11 mouse cellular contexts compared by ENCODE assay signal in the genomic region with DNA sequence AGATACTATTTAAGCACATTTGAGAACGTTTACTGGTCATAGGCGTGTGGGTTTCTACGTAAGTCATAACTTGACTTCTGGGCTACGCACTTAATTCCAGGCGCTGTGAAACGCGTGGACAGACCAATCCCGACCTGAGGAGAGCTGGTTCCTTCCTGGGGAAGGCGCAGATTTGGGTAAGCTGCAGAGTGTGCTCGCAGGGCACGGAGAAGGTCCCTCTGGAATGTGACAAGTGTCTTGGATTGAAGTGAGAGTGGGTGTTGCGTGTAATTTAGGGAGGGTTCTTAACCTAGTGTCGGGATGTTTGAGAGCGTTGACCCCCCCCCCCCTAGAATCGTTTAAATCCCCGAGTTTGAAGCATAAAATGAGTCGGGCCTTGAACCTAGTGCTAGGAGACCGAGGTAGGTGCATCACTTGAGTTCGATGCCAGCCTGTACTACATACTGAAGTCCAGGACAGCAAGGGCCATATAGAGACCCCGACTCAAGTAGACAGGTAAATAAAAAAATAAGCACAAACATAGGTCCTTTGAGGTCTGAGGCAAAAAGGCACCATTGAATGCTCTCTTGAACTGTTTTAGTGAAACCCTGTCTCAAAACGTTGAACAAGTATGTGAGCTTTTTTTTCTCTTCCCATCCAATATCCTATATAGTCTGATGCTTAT. TPM values are rescaled to one million over a fixed set of nuclear protein-coding genes. Genes with fewer than 3 reads are reported as not detected.
DNase-seq lines count a peak whose midpoint lies in the region; ATAC-seq lines count a peak whose summit lies in the region.
"Had no signal": no experiment of that assay in that cellular context is flagged by ENCODE, and none has a peak within 500 bp of the region (broad histone marks: within the 10 kb centered on the region; RNA-seq: fewer than 3 reads in every experiment).

No protein-coding gene starts in this region.

- no peaks in the 10 kb centered on the region for H3K36me3 ChIP-seq in heart, embryonic 16.5 days (ENCODE audit: control insufficient read depth, insufficient read depth)
- no peaks in the 10 kb centered on the region for H3K36me3 ChIP-seq in embryonic facial prominence, embryonic 14.5 days (ENCODE audit: control insufficient read depth, insufficient read depth, low read length)
- H3K36me3 ChIP-seq in limb, embryonic 11.5 days (ENCODE audit: control insufficient read depth, insufficient read depth, low read length): no peaks in the 10 kb centered on the region
- H3K36me3 ChIP-seq in neural tube, embryonic 12.5 days: no peaks in the 10 kb centered on the region

- H3K9ac ChIP-seq in heart, embryonic 16.5 days (ENCODE audit: low read length): peak overlapping the region; percentile 39; the same call in 1 of the 2 replicates
- H3K9ac ChIP-seq in embryonic facial prominence, embryonic 14.5 days (ENCODE audit: low read depth, low read length): peak overlapping the region; percentile 51; the same call in 1 of the 2 replicates
- no peak overlapping the region for H3K9ac ChIP-seq in limb, embryonic 11.5 days (ENCODE audit: low read length)
- H3K9ac ChIP-seq in neural tube, embryonic 12.5 days: no peak overlapping the region

- DNase-seq in heart, postnatal 25 days (ENCODE audit: low spot score): no peak
- DNase-seq in embryonic facial prominence, embryonic 14.5 days (ENCODE audit: low spot score): no peak
- DNase-seq in limb, embryonic 11.5 days (ENCODE audit: low spot score): peak; percentile 49
- no peak for DNase-seq in adrenal gland, adult 8-10 months
- no peak for DNase-seq in layer of hippocampus, postnatal 10 days (ENCODE audit: low spot score in 2 of 2)
- DNase-seq: right cerebral cortex, adult 18-20 months had no signal

- intact Hi-C loops in heart, postnatal 25 days (cut with DNase I): no loop called here

- H3K4me3 ChIP-seq in heart, embryonic 16.5 days (ENCODE audit: low read length): peak overlapping the region; percentile 40
- peak overlapping the region; percentile 35 for H3K4me3 ChIP-seq in embryonic facial prominence, embryonic 14.5 days (ENCODE audit: low read depth, low read length)
- H3K4me3 ChIP-seq in limb, embryonic 11.5 days (ENCODE audit: low read depth, low read length): peak overlapping the region; percentile 25
- H3K4me3 ChIP-seq in neural tube, embryonic 12.5 days: peak overlapping the region; percentile 29

- WGBS in heart, embryonic 16.5 days: 4% methylated on average over 21 of the region's 21 CpGs
- 4% methylated on average over 21 of the region's 21 CpGs for WGBS in embryonic facial prominence, embryonic 14.5 days
- WGBS in limb, embryonic 11.5 days: 3% methylated on average over 21 of the region's 21 CpGs
- WGBS in neural tube, embryonic 12.5 days: 4% methylated on average over 21 of the region's 21 CpGs

- no peaks in the 10 kb centered on the region for H3K9me3 ChIP-seq in heart, embryonic 16.5 days (replicated peaks; ENCODE audit: control insufficient read depth, low read length)
- H3K9me3 ChIP-seq in embryonic facial prominence, embryonic 14.5 days (ENCODE audit: control insufficient read depth, low read length): no peaks in the 10 kb centered on the region
- H3K9me3 ChIP-seq in limb, embryonic 11.5 days (ENCODE audit: control insufficient read depth, low read length): no peaks in the 10 kb centered on the region
- H3K9me3 ChIP-seq in neural tube, embryonic 12.5 days: no peaks in the 10 kb centered on the region

- H3K27me3 ChIP-seq in heart, embryonic 16.5 days (ENCODE audit: control insufficient read depth, insufficient read depth, low read length): peaks cover 12% of the 10 kb centered on the region
- H3K27me3 ChIP-seq in embryonic facial prominence, embryonic 14.5 days (replicated peaks; ENCODE audit: control insufficient read depth, insufficient read depth, low read length): peaks cover 24% of the 10 kb centered on the region
- H3K27me3 ChIP-seq in limb, embryonic 11.5 days (ENCODE audit: control insufficient read depth, insufficient read depth, low read length): peaks cover 22% of the 10 kb centered on the region
- peaks cover 35% of the 10 kb centered on the region for H3K27me3 ChIP-seq in neural tube, embryonic 12.5 days (replicated peaks)
- H3K27me3 ChIP-seq: CH12.LX had no signal

- no peak for ATAC-seq in heart, embryonic 16.5 days (replicated peaks; ENCODE audit: extremely low read depth, insufficient read depth, low FRiP score)
- no peak for ATAC-seq in embryonic facial prominence, embryonic 14.5 days (ENCODE audit: low read depth)
- ATAC-seq in limb, embryonic 11.5 days (ENCODE audit: insufficient number of reproducible peaks, low FRiP score, low TSS enrichment, low read depth): no peak
- no peak; the same call in 1 of the 2 replicates for ATAC-seq in neural tube, embryonic 12.5 days (ENCODE audit: low FRiP score, low read depth)
- no peak for ATAC-seq in erythroid progenitor cell, adult 5-6 weeks (replicated peaks; ENCODE audit: low FRiP score, poor library complexity, severe bottlenecking)

- H3K27ac ChIP-seq in heart, embryonic 16.5 days (ENCODE audit: low read length): no peak overlapping the region
- no peak overlapping the region for H3K27ac ChIP-seq in embryonic facial prominence, embryonic 14.5 days (replicated peaks; ENCODE audit: low read depth, low read length)
- H3K27ac ChIP-seq in limb, embryonic 11.5 days (replicated peaks; ENCODE audit: low read depth, low read length): no peak overlapping the region
- H3K27ac ChIP-seq in neural tube, embryonic 12.5 days: no peak overlapping the region

- peaks cover 13% of the 10 kb centered on the region for H3K4me1 ChIP-seq in heart, embryonic 16.5 days (ENCODE audit: control insufficient read depth, insufficient read depth, low read length)
- H3K4me1 ChIP-seq in embryonic facial prominence, embryonic 14.5 days (ENCODE audit: control insufficient read depth, insufficient read depth, low read length): peaks cover 17% of the 10 kb centered on the region
- H3K4me1 ChIP-seq in limb, embryonic 11.5 days (ENCODE audit: control insufficient read depth, insufficient read depth, low read length): peaks cover 3% of the 10 kb centered on the region; the same call in 1 of the 2 replicates
- H3K4me1 ChIP-seq in neural tube, embryonic 12.5 days: peaks cover 17% of the 10 kb centered on the region

- H3K4me2 ChIP-seq in heart, embryonic 16.5 days (ENCODE audit: low read depth, low read length): peak overlapping the region; percentile 62
- H3K4me2 ChIP-seq in embryonic facial prominence, embryonic 14.5 days (ENCODE audit: low read depth, low read length): peak overlapping the region; percentile 57
- peak overlapping the region; percentile 85 for H3K4me2 ChIP-seq in limb, embryonic 11.5 days (ENCODE audit: low read depth, severe bottlenecking)
- H3K4me2 ChIP-seq in neural tube, embryonic 12.5 days (replicated peaks): peak overlapping the region; percentile 62

RNA-seq across cellular contexts. Expression of gene L1td1, which starts 0.9 kb away (rescaled TPM):
- 0.05 TPM in 1 of 2 replicates, not detected in the other for polyA plus RNA-seq in heart, embryonic 16.5 days (2015; fragmentation: Nextera tagmentation; extraction: Ambion mirVana)
- total RNA-seq in heart, postnatal 25 days (2021): not detected
- 0.30 TPM in 1 of 2 replicates, not detected in the other for polyA plus RNA-seq in embryonic facial prominence, embryonic 14.5 days (2014; fragmentation: Nextera tagmentation; extraction: Ambion mirVana)
- 0.23 and 0.36 TPM in 2 replicates for polyA plus RNA-seq in limb, embryonic 11.5 days (2014; fragmentation: Nextera tagmentation; extraction: Ambion mirVana)
- polyA plus RNA-seq in neural tube, embryonic 12.5 days (2016; fragmentation: Nextera tagmentation; extraction: Ambion mirVana): not detected in 2 replicates
- not detected in 2 replicates for total RNA-seq in erythroid progenitor cell, adult 5-6 weeks (2015; ENCODE audit: low replicate concordance)
- not detected in 2 replicates for total RNA-seq in erythroid progenitor cell, adult 5-6 weeks (2017; ENCODE audit: low replicate concordance)
- under 1 TPM in 1 of 4 experiments, not detected in 3; 0.28 TPM for total RNA-seq in adrenal gland, adult 8-10 months (2022)
- under 1 TPM in 1 of 2 experiments, not detected in 1; 0.34 TPM for total RNA-seq in layer of hippocampus, postnatal 10 days (2021)
- total RNA-seq: CH12.LX; layer of hippocampus, adult 18-20 months had no signal

Comparison
In these comparisons a context has a peak if more than half of its experiments do, and no peak if none do; other contexts are left out.
1. H3K9ac ChIP-seq: peak in heart, embryonic 16.5 days (single experiment) and embryonic facial prominence, embryonic 14.5 days (single experiment); none in limb, embryonic 11.5 days (single experiment) and neural tube, embryonic 12.5 days (single experiment).
2. Peak in every context shown above with its lines, with median percentiles within 50 percentile points of each other: H3K4me2 ChIP-seq and H3K4me3 ChIP-seq.